Mouse (Mus musculus) stomach, embryonic 16.5 days (tissue): ENCODE measurements around the gene Ccdc124. TPM values are rescaled to one million over a fixed set of nuclear protein-coding genes. Genes with fewer than 3 reads are reported as not detected.
"Not testable (repeated sequence)": the region's sequence is repeated elsewhere in the genome, so short reads cannot be mapped to it uniquely, and the experiment has no call there.

Experiments used
- ATAC-seq: fragments of 200-750 bp; cut with Nextera tagmentation; 2 replicates; pipeline ENCODE4 v1.8.0; 2017; ENCODE audit warnings: moderate number of reproducible peaks, moderate TSS enrichment; ENCODE audit not compliant: insufficient read depth, low FRiP score
- H3K27ac ChIP-seq: fragments of 300-500 bp; sonication (generic); 2 replicates; pipeline ENCODE4 v1.5.1; 2014; ENCODE audit warnings: low read length
- H3K27me3 ChIP-seq: fragments of 300-500 bp; sonication (generic); 2 replicates; pipeline ENCODE4 v1.6.1; 2014; ENCODE audit warnings: low read length, control low read depth, mixed read lengths; ENCODE audit not compliant: control insufficient read depth, insufficient read depth
- H3K36me3 ChIP-seq: fragments of 300-500 bp; sonication (generic); 2 replicates; pipeline ENCODE4 v1.6.1; 2014; ENCODE audit warnings: low read length; ENCODE audit not compliant: control insufficient read depth, insufficient read depth
- H3K4me1 ChIP-seq: fragments of 300-500 bp; sonication (generic); 2 replicates; pipeline ENCODE4 v1.6.1; 2014; ENCODE audit warnings: low read length, control low read depth, mixed read lengths; ENCODE audit not compliant: control insufficient read depth, insufficient read depth
- H3K4me2 ChIP-seq: fragments of 300-500 bp; sonication (generic); 2 replicates; pipeline ENCODE4 v1.6.1; 2014; ENCODE audit warnings: low read depth, low read length, mixed read lengths
- H3K4me3 ChIP-seq: fragments of 300-500 bp; sonication (generic); replicated peaks from 2 replicates; pipeline ENCODE4 v1.5.1; 2014; ENCODE audit warnings: mild to moderate bottlenecking, low read length
- H3K9ac ChIP-seq: fragments of 300-500 bp; sonication (generic); 2 replicates; pipeline ENCODE4 v1.6.1; 2014; ENCODE audit warnings: low read length
- H3K9me3 ChIP-seq: fragments of 300-500 bp; sonication (generic); replicated peaks from 2 replicates; pipeline ENCODE4 v1.6.1; 2016; ENCODE audit warnings: low read length, control low read depth; ENCODE audit not compliant: control insufficient read depth
- WGBS: fragments of 180-500 bp; shearing (Covaris S2); extraction: QIAGEN DNeasy Blood & Tissue Kit; methylation state at CpG from one replicate; pipeline ENCODE4 v1.1.7; 2014; 5-methylcytosine and 5-hydroxymethylcytosine counted together
- polyA plus RNA-seq: library from polyadenylated mRNA; unstranded; fragments of >200 nt; fragmentation: Nextera tagmentation; extraction: Ambion mirVana; gene quantifications from 2 replicates; pipeline ENCODE4 v1.2.1, GENCODE M21; 2015

Gene Ccdc124
- polyA plus RNA-seq, 1 experiment from 2014 or later, result 89.6 TPM

DNA sequence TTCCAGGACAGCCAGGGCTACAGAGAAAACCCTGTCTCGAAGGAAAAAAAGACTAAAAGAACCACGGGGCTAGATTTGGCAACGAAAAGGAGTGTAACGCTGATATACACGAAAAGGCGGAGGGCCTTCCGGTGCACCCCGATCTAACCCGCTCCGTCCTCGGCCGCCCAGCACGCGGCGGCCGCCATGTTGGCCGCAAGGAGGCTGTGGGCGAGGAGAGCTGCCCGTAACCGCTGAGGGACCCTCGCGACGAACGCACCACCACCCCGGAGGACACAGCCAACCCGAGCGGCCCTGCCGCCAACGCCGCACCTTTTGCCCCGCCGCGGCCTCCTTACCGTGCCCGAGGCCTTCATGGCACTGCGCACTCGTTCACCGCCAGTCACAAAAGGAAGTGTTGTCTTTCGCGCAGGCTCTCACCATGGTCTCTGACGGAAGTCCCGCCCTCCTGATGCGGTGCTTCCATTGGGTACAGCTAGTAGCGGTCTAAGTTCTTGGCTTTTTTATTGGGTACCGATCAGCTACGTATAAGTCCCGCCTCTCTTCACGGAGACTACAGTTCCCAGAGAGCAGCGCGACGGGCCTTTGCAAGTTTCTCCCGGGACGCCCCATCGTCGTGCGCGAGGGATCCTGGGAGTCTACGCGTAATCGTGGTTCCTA is 23.4 kb upstream of the Ccdc124 start, which contains the start of gene Rpl18a:
Gene Rpl18a (minus strand): TSS at position 392 of the 660 bp plus-strand sequence.
- peak within 1 kb of the TSS; percentile 92 for H3K27ac ChIP-seq
- under 1% methylated on average over 59 of the region's 60 CpGs for WGBS
- peaks cover 18% of the 10 kb centered on the region for H3K4me1 ChIP-seq
- H3K4me2 ChIP-seq, result peak within 1 kb of the TSS; percentile 91
- H3K27me3 ChIP-seq, result peaks cover 14% of the 10 kb centered on the region
- H3K9me3 ChIP-seq, result no peaks in the 10 kb centered on the region
- peaks cover 17% of the 10 kb centered on the region; the same call in 1 of the 2 replicates for H3K36me3 ChIP-seq
- peak within 1 kb of the TSS; percentile 97 for H3K9ac ChIP-seq
- H3K4me3 ChIP-seq, result peak within 1 kb of the TSS; percentile 86
- peak; percentile 98 for ATAC-seq

DNA sequence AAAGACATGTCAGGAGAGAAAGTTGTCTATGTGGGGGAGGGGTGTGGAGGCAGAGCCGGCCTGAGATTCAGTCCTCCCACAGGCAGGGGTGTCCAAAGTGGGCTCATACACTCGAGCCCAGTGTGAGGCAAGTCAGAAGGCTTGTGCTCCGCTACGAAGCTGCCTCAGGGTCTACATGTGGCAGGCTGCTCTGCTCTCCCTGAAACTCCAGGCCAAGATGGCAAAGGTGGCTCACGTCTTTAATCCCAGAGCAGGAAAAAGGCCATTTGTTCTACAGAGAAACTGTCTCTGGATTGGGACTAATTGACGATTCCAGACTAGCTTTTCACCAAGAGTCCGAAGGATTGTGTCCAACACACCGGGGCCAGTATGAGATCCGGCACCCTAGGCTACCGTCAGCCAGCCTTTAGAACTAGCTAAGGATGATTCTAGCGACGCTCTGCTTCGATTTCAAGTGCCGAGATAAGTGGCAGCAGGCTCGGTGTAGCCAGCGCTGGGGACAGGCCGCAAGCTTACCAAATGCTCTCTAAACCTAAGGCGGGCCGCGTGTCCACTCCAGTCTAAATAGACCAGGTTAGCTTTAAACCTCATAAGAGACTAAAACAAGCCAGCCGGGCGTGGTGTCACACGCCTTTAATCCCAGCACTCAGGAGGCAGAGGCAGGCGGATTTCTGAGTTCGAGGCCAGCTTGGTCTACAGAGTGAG is 22.7 kb upstream of the Ccdc124 start:
- Histone ChIP-seq H3K4me3 (peak overlapping the region; percentile 86), H3K36me3 (peaks cover 17% of the 10 kb centered on the region; the same call in 1 of the 2 replicates), H3K9ac (peak overlapping the region; percentile 97), H3K27me3 (peaks cover 21% of the 10 kb centered on the region), H3K27ac (peak overlapping the region; percentile 75), H3K4me2 (peak overlapping the region; percentile 79), H3K4me1 (peaks cover 21% of the 10 kb centered on the region), H3K9me3 (no peaks in the 10 kb centered on the region)
- no peak for ATAC-seq
- 2% methylated on average over 25 of the region's 25 CpGs for WGBS

DNA sequence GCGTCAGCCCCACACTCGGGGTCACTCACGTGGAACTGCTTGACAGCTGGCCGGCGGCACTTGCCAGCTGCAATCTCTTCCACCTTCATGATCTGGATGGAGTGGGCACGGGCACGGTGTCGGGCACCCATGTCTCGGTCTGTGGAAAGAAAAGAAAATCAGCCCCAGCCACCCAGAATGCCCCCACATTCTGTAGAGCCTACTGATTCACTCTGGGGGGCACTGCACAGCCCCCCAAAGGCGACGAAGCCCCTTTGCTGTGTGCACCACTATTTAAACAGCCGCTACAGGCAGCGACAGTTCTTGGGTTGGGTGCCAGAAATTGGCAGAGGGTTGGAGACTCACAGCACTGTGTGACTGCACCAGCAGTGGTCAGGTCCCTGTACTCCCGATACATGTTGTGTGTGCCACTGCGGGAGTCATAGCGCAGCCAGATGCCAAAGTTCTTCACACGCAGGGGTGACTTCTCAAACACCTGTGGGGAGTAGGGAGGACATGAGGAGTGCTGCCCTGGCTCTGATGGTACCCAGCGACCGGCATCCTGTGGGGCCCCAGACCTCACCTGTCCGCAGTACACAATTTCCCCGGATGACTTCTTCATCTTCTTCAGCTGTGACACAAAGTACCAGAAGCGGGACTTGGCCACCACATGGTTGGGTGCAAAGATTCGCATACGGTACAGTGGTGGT is 22.0 kb upstream of the Ccdc124 start:
- Histone ChIP-seq H3K4me3 (peak overlapping the region; percentile 86), H3K36me3 (peaks cover 17% of the 10 kb centered on the region; the same call in 1 of the 2 replicates), H3K4me1 (peaks cover 21% of the 10 kb centered on the region), H3K27me3 (peaks cover 28% of the 10 kb centered on the region), H3K4me2 (peak overlapping the region; percentile 79), H3K9ac (peak overlapping the region; percentile 97)
- not testable (repeated sequence) for ATAC-seq, H3K27ac ChIP-seq, H3K9me3 ChIP-seq
- WGBS, result 77% methylated on average over 24 of the region's 24 CpGs

DNA sequence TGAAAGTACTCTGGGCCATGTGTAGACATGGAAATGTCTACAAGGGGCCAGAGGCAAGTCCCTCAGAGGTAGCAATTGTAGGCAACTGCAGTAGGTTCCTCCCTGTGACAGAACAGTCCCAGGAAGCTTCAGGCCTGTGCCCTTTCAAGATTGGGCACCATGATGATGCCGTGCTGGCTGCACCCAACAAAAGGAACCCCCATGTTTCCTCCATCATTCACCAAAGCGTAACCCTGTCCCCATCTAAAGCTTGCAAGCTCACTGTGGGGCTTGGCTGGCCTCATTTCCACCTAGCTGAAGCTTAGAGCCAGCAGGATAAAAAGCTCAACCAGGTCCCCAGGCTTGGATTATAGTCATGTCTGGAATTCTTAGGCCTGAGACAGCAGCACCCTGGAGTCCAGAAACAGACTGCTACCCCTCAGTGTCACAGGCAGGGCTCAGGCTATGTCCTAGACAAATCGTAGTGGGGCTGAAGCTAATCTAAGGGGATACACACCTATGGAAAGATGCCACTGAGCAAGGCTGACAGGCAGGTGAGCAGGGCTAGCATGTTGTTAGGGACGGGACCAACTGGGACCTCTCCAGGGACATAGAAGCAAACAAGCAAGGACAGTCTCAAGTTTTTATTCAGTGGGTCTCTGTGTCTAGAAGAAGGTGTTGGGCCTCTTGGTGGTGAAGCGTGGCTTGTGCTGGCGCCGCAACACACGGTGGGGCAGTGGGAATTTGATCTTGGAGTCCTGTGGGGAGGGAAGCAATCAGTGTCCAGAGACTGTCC is 21.2 kb upstream of the Ccdc124 start:
- no peak overlapping the region for H3K9ac ChIP-seq
- no peak overlapping the region for H3K4me2 ChIP-seq
- H3K36me3 ChIP-seq, result peaks cover 17% of the 10 kb centered on the region; the same call in 1 of the 2 replicates
- H3K4me1 ChIP-seq, result peaks cover 21% of the 10 kb centered on the region
- peaks cover 29% of the 10 kb centered on the region for H3K27me3 ChIP-seq
- H3K27ac ChIP-seq, result no peak overlapping the region
- no peaks in the 10 kb centered on the region for H3K9me3 ChIP-seq
- no peak overlapping the region for H3K4me3 ChIP-seq
- no peak for ATAC-seq
- 87% methylated on average over 8 of the region's 8 CpGs for WGBS

DNA sequence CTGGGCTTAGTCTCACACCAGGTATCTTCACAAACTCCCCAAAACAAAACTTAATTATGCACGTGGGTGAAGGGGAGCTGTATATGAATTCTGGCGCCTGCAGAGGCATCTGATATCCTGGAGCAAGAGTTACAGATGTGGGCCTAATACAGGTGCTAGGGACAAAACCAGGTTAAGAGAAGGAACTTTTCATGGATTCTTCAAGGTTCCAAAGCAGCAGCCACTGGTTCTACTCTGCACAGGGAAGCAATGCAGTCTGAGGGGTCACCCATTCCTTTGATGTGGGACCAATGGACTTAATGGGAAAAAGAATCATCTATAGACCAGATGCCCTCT is 20.6 kb upstream of the Ccdc124 start:
- H3K4me3 ChIP-seq, result no peak overlapping the region
- H3K4me1 ChIP-seq, result peaks cover 21% of the 10 kb centered on the region
- 66% methylated on average over 2 of the region's 2 CpGs for WGBS
- H3K27ac ChIP-seq, result no peak overlapping the region
- H3K27me3 ChIP-seq, result peaks cover 29% of the 10 kb centered on the region
- H3K4me2 ChIP-seq, result no peak overlapping the region
- H3K9me3 ChIP-seq, result no peaks in the 10 kb centered on the region
- peaks cover 17% of the 10 kb centered on the region; the same call in 1 of the 2 replicates for H3K36me3 ChIP-seq
- ATAC-seq, result no peak
- H3K9ac ChIP-seq, result no peak overlapping the region

DNA sequence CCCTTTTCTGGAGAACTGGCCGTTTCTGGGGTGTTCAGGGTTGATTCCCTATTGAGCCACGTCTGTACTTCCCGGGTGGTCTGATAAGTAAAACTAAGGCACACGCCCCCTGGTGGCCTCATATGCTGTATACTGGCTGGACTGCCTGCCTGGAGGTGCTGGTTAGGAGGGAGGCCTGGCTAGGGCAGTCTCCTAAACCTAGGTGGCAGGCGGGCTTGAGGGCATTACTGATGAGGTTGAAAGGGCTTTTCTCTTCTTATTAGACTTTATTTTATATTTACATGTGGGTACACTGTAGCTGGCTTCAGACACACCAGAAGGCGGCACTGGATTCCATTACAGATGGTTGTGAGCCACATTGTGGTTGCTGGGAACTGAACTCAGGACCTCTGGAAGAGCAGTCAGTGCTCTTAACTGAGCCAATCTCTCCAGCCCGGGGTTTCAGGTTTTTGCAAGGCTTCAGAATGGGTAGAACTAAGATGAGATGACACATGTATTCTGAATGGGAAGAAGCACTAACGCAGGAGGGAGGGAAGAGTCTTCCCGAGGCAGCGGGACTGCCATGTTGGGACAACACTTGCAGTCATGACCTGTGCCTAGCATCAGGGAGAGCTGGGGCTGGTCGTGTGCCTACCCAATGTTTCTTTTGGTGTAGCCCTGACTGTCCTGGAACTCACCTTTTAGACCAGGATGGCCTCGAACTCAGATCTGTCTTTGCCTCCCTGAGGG is 20.1 kb upstream of the Ccdc124 start:
- Histone ChIP-seq H3K27ac (no peak overlapping the region), H3K4me2 (no peak overlapping the region), H3K9me3 (no peaks in the 10 kb centered on the region), H3K36me3 (peaks cover 17% of the 10 kb centered on the region; the same call in 1 of the 2 replicates), H3K4me1 (peaks cover 21% of the 10 kb centered on the region), H3K27me3 (peaks cover 29% of the 10 kb centered on the region), H3K9ac (no peak overlapping the region), H3K4me3 (no peak overlapping the region)
- no peak for ATAC-seq
- 32% methylated on average over 12 of the region's 12 CpGs for WGBS

DNA sequence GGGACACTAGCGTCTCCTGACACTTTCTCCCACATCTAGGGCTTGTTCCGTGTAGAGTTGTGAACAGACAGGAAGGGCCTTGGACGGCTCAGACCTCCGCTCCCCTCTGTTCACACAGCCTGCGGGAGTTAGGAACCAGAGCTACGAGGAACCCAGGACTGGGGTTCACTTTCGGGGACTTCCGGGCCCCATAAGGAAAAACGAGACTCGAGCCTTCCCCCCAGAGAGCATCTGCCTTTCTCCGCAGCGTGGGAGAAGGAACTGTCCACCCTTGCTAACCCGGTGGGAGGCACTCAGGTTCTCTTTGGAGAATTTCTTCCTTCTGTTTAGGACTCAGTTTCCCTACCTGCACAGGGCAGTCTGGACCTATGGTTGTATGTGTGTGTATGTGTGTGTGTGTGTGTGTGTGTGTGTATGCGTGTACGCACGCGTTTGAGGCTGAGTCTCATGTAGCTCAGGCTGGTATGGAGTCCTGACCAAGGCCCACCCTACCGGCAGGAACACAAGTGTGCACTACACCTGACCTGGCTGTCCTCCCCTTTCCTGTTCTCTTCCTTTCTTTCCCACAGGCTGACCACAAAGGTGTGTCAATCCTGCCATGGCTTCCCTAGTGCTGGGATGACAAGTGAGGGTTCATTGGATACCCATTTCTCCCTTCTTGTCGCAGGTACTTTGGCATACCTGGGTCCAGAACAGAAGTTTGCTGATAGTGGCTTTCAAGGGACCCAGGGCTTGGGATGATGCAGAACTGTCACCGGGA is 19.3 kb upstream of the Ccdc124 start:
- H3K36me3 ChIP-seq, result peaks cover 17% of the 10 kb centered on the region; the same call in 1 of the 2 replicates
- no peak overlapping the region for H3K27ac ChIP-seq
- peaks cover 29% of the 10 kb centered on the region for H3K27me3 ChIP-seq
- peak overlapping the region; percentile 49 for H3K4me2 ChIP-seq
- H3K4me1 ChIP-seq, result peaks cover 17% of the 10 kb centered on the region
- ATAC-seq, result no peak
- 27% methylated on average over 20 of the region's 20 CpGs for WGBS
- H3K4me3 ChIP-seq, result peak overlapping the region; percentile 41
- no peaks in the 10 kb centered on the region for H3K9me3 ChIP-seq
- peak overlapping the region; percentile 63; the same call in 1 of the 2 replicates for H3K9ac ChIP-seq
